Mouse (Mus musculus): Measurements from ENCODE around the gene Olfr523. TPM values are rescaled to one million over a fixed set of nuclear protein-coding genes. Genes with fewer than 3 reads are reported as not detected.

Gene Olfr523
- total RNA-seq, 1 experiment from 2014 or later, result not detected

Other genes with a start within 250 kb of the Olfr523 start
- not detected in 2 replicates for gene Utf1, start 229.4 kb upstream of the Olfr523 start, total RNA-seq (2021)
- 0.61 TPM in 1 of 2 replicates, not detected in the other for gene 6430531B16Rik, start 194.5 kb upstream of the Olfr523 start, total RNA-seq (2021)
- gene Adam8, start 180.7 kb upstream of the Olfr523 start, total RNA-seq (2021), result 1.9 and 2.1 TPM in 2 replicates
- gene Zfp511, start 136.8 kb upstream of the Olfr523 start, total RNA-seq (2021), result 24.5 and 26.2 TPM in 2 replicates
- gene Tubgcp2, start 136.5 kb upstream of the Olfr523 start, total RNA-seq (2021), result 21.1 and 31.8 TPM in 2 replicates
- gene Msx3, start 124.1 kb upstream of the Olfr523 start, total RNA-seq (2021), result not detected in 2 replicates
- gene Caly, start 90.7 kb upstream of the Olfr523 start, total RNA-seq (2021), result 5.8 and 6.1 TPM in 2 replicates
- not detected in 2 replicates for gene Prap1, start 79.8 kb upstream of the Olfr523 start, total RNA-seq (2021)
- gene Fuom, start 70.8 kb upstream of the Olfr523 start, total RNA-seq (2021), result 68.5 and 85.2 TPM in 2 replicates
- 30.3 and 33.5 TPM in 2 replicates for gene Paox, start 57.4 kb upstream of the Olfr523 start, total RNA-seq (2021)
- gene Echs1, start 56.7 kb upstream of the Olfr523 start, total RNA-seq (2021), result 435 and 524 TPM in 2 replicates
- gene Mtg1, start 35.7 kb upstream of the Olfr523 start, total RNA-seq (2021), result 35.9 and 39.5 TPM in 2 replicates
- 0.76 and 0.79 TPM in 2 replicates for gene Sprn, start 18.3 kb upstream of the Olfr523 start, total RNA-seq (2021)
- not detected in 2 replicates for gene Olfr522, start 8.5 kb upstream of the Olfr523 start, total RNA-seq (2021)
- not detected in 2 replicates for gene Olfr524, start 32.7 kb downstream of the Olfr523 start, total RNA-seq (2021)
- not detected in 2 replicates for gene Cd163l1, start 45.0 kb downstream of the Olfr523 start, total RNA-seq (2021)
- not detected in 2 replicates for gene 5830411N06Rik, start 74.1 kb downstream of the Olfr523 start, total RNA-seq (2021)
- gene Olfr525, start 147.6 kb downstream of the Olfr523 start, total RNA-seq (2021), result not detected in 2 replicates
- not detected in 2 replicates for gene Olfr527, start 160.8 kb downstream of the Olfr523 start, total RNA-seq (2021)
- gene Olfr60, start 188.5 kb downstream of the Olfr523 start, total RNA-seq (2021), result not detected in 2 replicates
- not detected in 2 replicates for gene Olfr530, start 203.1 kb downstream of the Olfr523 start, total RNA-seq (2021)
- gene Olfr531, start 229.7 kb downstream of the Olfr523 start, total RNA-seq (2021), result not detected in 2 replicates
- gene Olfr532, start 248.4 kb downstream of the Olfr523 start, total RNA-seq (2021), result not detected in 2 replicates